Mouse (Mus musculus) liver, embryonic 11.5 days (tissue): ENCODE data around the gene Cd28. TPM values are rescaled to one million over a fixed set of nuclear protein-coding genes. Genes with fewer than 3 reads are reported as not detected.

Experiments used
- ATAC-seq: fragments of 200-750 bp; cut with Nextera tagmentation; replicated peaks from 2 replicates; pipeline ENCODE4 v1.8.0; 2017; ENCODE audit warnings: moderate number of reproducible peaks, mild to moderate bottlenecking, moderate TSS enrichment, moderate library complexity; ENCODE audit not compliant: low FRiP score
- DNase-seq: peaks from one replicate; pipeline ENCODE4 v3.0.0-alpha.2; 2017; ENCODE audit warnings: low spot score
- H3K27ac ChIP-seq: fragments of 300-500 bp; sonication (generic); 2 replicates; pipeline ENCODE4 v1.5.1; 2014; ENCODE audit warnings: mild to moderate bottlenecking, low read depth, low read length, control low read depth
- H3K27me3 ChIP-seq: fragments of 300-500 bp; sonication (generic); replicated peaks from 2 replicates; pipeline ENCODE4 v1.6.1; 2014; ENCODE audit warnings: low read length, mixed read lengths; ENCODE audit not compliant: control insufficient read depth, insufficient read depth
- H3K36me3 ChIP-seq: fragments of 300-500 bp; sonication (generic); 2 replicates; pipeline ENCODE4 v1.6.1; 2014; ENCODE audit warnings: mild to moderate bottlenecking, low read length, moderate library complexity, mixed read lengths; ENCODE audit not compliant: control insufficient read depth, insufficient read depth
- H3K4me1 ChIP-seq: fragments of 300-500 bp; sonication (generic); replicated peaks from 2 replicates; pipeline ENCODE4 v1.6.1; 2014; ENCODE audit warnings: low read length, mixed read lengths; ENCODE audit not compliant: control insufficient read depth, insufficient read depth
- H3K4me2 ChIP-seq: fragments of 300-500 bp; sonication (generic); 2 replicates; pipeline ENCODE4 v1.6.1; 2014; ENCODE audit warnings: mild to moderate bottlenecking, control low read depth, moderate library complexity
- H3K4me3 ChIP-seq: fragments of 300-500 bp; sonication (generic); 2 replicates; pipeline ENCODE4 v1.5.1; 2014; ENCODE audit warnings: low read depth, low read length, control low read depth
- H3K9ac ChIP-seq: fragments of 300-500 bp; sonication (generic); 2 replicates; pipeline ENCODE4 v1.6.1; 2014; ENCODE audit warnings: low read depth, low read length, control low read depth
- H3K9me3 ChIP-seq: fragments of 300-500 bp; sonication (generic); 2 replicates; pipeline ENCODE4 v1.6.1; 2016; ENCODE audit warnings: low read length, inconsistent platforms, mixed read lengths; ENCODE audit not compliant: control insufficient read depth
- WGBS: fragments of 180-500 bp; shearing (Covaris S2); extraction: QIAGEN DNeasy Blood & Tissue Kit; methylation state at CpG from one replicate; pipeline ENCODE4 v1.1.7; 2014; 5-methylcytosine and 5-hydroxymethylcytosine counted together
- polyA plus RNA-seq: library from polyadenylated mRNA; unstranded; fragments of >200 nt; fragmentation: Nextera tagmentation; extraction: Ambion mirVana; gene quantifications from 2 replicates; pipeline ENCODE4 v1.2.1, GENCODE M21; 2014

Cd28 gene
- polyA plus RNA-seq, 1 experiment from 2014 or later, result 0.15 TPM

- Histone ChIP-seq H3K36me3 (no peaks in the 10 kb centered on the region), H3K4me1 (no peaks in the 10 kb centered on the region), H3K9me3 (no peaks in the 10 kb centered on the region), H3K4me2 (no peak overlapping the region), H3K27me3 (no peaks in the 10 kb centered on the region), H3K9ac (no peak overlapping the region), H3K4me3 (no peak overlapping the region), H3K27ac (no peak overlapping the region)
- WGBS, result 81% methylated on average over 4 of the region's 4 CpGs
- no peak for DNase-seq
- ATAC-seq, result no peak
Measured at GRCm38 (mm10) chr1:60776166-60776565, 59.6 kb downstream of the Cd28 start.

DNA sequence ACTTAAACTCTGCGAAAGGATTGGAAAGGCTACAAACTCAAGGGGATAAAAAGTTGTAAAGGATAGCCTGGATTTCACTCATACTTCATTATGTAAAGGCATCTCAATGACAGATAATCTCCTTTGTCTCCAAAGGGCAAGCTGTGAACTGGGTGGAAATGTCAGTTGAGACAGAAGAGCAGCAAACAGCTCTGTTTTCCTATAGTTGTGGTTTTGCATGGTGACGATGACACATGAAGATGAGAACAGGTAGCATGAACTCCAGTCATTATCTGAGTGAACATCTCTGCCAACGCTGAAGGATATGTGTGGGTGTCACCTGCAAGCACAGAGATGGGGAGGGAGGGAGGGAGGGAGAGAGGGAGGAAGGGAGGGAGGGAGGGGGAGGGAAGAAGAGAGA, 60.3 kb downstream of the Cd28 start:
- Histone ChIP-seq H3K4me2 (no peak overlapping the region), H3K9ac (no peak overlapping the region), H3K9me3 (no peaks in the 10 kb centered on the region), H3K4me1 (no peaks in the 10 kb centered on the region), H3K27ac (no peak overlapping the region), H3K36me3 (no peaks in the 10 kb centered on the region), H3K4me3 (no peak overlapping the region), H3K27me3 (no peaks in the 10 kb centered on the region)
- ATAC-seq, result no peak
- 75% methylated on average over 3 of the region's 3 CpGs for WGBS
- no peak for DNase-seq

DNA sequence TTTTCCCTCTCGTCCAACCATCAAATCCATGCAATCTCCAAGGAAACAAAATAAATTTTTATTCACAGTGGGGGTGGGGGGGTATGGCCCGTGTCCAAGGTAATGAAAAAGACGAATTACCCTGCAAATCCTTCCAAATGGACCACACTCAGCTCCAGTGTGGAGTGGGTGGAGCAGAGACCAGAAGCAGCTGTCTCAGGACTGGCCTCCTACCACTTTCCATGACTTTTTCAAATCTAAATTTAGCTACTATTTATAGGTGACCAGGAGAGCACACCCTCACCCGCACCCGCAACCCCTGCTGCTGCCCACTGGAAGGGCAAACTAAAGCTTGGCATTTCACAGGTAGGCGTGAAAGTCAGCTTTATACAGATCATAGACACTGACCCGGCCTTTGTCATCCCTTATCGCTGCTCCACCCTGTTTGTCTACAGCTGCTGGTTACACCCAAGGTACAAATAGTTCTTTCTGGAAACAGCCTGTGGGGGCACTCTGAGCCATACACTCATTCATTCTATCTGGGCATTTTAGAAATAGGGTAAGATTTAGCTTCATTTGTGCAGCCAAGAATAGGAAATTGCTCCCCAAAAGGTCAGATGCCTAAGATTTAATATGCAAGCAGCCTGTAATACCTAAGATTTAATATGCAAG, 62.0 kb downstream of the Cd28 start:
- no peaks in the 10 kb centered on the region for H3K27me3 ChIP-seq
- no peak overlapping the region for H3K4me2 ChIP-seq
- WGBS, result 80% methylated on average over 8 of the region's 8 CpGs
- DNase-seq (no peak), ATAC-seq (no peak)
- no peak overlapping the region for H3K4me3 ChIP-seq
- no peak overlapping the region for H3K9ac ChIP-seq
- no peaks in the 10 kb centered on the region for H3K36me3 ChIP-seq
- no peak overlapping the region for H3K27ac ChIP-seq
- no peaks in the 10 kb centered on the region for H3K9me3 ChIP-seq
- H3K4me1 ChIP-seq, result no peaks in the 10 kb centered on the region

DNA sequence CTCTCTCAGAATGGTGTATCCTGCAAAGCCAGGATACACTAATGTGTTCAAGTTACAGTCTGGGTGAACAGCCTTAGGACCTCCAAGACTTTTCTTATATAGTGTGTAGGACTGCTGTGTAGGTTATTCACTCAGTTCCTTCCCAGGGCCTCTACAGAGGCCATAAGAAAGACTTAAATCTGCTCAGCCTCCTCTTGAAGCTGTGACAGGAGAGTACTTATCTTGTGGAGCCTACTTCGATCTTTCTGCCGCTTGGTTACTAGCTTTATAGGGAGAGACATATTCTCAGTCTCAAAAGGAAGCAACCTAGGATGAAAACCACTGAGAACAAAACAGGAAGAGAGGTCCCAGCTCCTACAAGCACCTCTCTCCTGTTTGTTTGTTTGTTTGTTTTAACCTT, 62.6 kb downstream of the Cd28 start:
- ATAC-seq (no peak), DNase-seq (no peak)
- Histone ChIP-seq H3K9ac (no peak overlapping the region), H3K4me3 (no peak overlapping the region), H3K9me3 (no peaks in the 10 kb centered on the region), H3K36me3 (no peaks in the 10 kb centered on the region), H3K27me3 (no peaks in the 10 kb centered on the region), H3K27ac (no peak overlapping the region), H3K4me2 (no peak overlapping the region), H3K4me1 (no peaks in the 10 kb centered on the region)
- 63% methylated on average over 2 of the region's 2 CpGs for WGBS

DNA sequence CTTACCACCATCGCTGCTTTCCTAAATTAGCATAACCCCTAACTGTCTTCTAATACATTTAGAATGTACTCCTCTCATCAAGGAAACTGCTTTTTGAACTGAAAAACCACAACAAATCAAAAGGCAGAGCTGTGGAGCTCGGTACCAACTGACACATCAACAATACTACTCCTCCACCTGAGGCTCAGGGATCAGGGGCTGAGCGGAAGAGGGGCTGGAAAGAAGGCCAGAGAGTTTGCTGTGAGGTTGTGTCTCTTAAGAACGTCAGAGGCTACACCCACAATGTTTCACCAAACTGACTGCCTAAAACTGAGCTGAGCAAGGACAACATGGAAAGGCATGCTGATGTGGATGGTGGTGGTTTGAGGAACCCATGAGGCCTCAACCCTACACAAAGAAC, 65.1 kb downstream of the Cd28 start:
- no peak overlapping the region for H3K9ac ChIP-seq
- no peak overlapping the region for H3K27ac ChIP-seq
- ATAC-seq, result no peak
- H3K9me3 ChIP-seq, result no peaks in the 10 kb centered on the region
- H3K4me3 ChIP-seq, result no peak overlapping the region
- DNase-seq, result no peak
- H3K4me2 ChIP-seq, result no peak overlapping the region
- H3K36me3 ChIP-seq, result no peaks in the 10 kb centered on the region
- H3K4me1 ChIP-seq, result no peaks in the 10 kb centered on the region; the same call in 1 of the 2 replicates
- H3K27me3 ChIP-seq, result no peaks in the 10 kb centered on the region
- 75% methylated on average over 4 of the region's 4 CpGs for WGBS

GRCm38 (mm10) chr1:60793717-60794116, 77.1 kb downstream of the Cd28 start:
- Histone ChIP-seq H3K9me3 (no peaks in the 10 kb centered on the region), H3K4me1 (no peaks in the 10 kb centered on the region), H3K27me3 (no peaks in the 10 kb centered on the region), H3K36me3 (no peaks in the 10 kb centered on the region), H3K4me3 (no peak overlapping the region), H3K27ac (no peak overlapping the region), H3K9ac (no peak overlapping the region), H3K4me2 (no peak overlapping the region)
- ATAC-seq (no peak), DNase-seq (no peak)

- WGBS, result 63% methylated on average over 3 of the region's 3 CpGs
- Histone ChIP-seq H3K9ac (no peak overlapping the region), H3K27me3 (no peaks in the 10 kb centered on the region), H3K36me3 (no peaks in the 10 kb centered on the region), H3K4me1 (no peaks in the 10 kb centered on the region), H3K4me2 (no peak overlapping the region), H3K9me3 (no peaks in the 10 kb centered on the region), H3K4me3 (no peak overlapping the region), H3K27ac (no peak overlapping the region)
- no peak for DNase-seq
- no peak for ATAC-seq
Measured at GRCm38 (mm10) chr1:60795677-60796205, 79.1 kb downstream of the Cd28 start.

DNA sequence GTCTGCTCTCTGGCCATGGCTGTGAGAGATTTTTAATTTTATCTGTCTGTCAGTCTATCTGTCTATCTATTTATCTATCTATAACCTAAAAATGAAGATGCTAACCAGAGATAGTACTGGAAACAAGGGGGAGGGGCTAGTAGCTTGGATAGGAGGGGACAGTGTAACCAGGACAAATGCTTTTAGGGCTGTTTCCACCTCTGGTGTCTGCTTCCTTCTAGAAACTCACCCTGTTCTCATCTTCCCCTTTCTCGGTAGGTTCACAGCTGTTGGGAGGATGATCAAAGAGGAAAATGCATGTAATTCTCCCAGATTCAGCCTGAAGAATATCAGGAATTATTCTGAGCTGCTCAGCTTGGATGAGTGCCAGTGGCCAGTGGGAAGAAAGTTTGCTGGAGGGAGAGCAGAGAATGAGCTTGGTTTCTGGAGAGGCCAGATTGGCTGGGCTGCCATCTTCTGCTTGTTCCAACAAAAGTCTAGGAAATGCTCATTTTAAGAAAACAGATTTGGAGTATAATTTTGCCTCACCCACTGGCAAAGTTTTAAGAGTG, 83.3 kb downstream of the Cd28 start:
- ATAC-seq (no peak), DNase-seq (no peak)
- Histone ChIP-seq H3K36me3 (no peaks in the 10 kb centered on the region), H3K27ac (no peak overlapping the region), H3K4me2 (no peak overlapping the region), H3K4me1 (no peaks in the 10 kb centered on the region), H3K4me3 (no peak overlapping the region), H3K9me3 (no peaks in the 10 kb centered on the region), H3K9ac (no peak overlapping the region), H3K27me3 (no peaks in the 10 kb centered on the region)
- 59% methylated on average over 1 of the region's 1 CpGs for WGBS

DNA sequence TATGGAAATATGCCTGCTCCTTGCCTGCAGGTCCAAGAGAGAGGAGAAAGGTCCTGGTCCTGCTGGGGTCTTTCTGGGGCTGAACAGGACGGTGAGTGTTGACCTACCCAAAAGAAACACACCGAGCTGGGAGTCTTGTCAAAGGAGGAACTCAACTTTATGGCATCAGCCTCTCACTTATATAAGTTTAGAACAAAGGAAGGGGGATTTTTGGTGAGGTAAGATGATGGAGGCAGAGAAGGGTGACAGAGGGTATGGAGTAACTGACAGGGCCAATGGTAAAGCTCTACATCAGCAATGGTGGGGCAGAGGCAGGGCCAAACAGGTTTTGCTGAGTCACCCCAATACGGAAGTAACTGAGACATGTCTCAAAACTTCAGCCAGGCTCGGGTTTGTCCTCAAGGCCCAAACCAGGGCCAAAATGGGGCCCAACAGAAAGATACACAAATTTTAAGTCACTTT, 84.6 kb downstream of the Cd28 start:
- H3K4me3 ChIP-seq, result no peak overlapping the region
- 86% methylated on average over 4 of the region's 4 CpGs for WGBS
- H3K4me2 ChIP-seq, result no peak overlapping the region
- no peak overlapping the region for H3K27ac ChIP-seq
- no peaks in the 10 kb centered on the region for H3K36me3 ChIP-seq
- no peak overlapping the region for H3K9ac ChIP-seq
- no peaks in the 10 kb centered on the region for H3K4me1 ChIP-seq
- DNase-seq, result no peak
- no peaks in the 10 kb centered on the region for H3K9me3 ChIP-seq
- H3K27me3 ChIP-seq, result no peaks in the 10 kb centered on the region
- no peak for ATAC-seq
